Mouse (Mus musculus) midbrain, embryonic 12.5 days (tissue): ENCODE results near the gene Rps15a. TPM values are rescaled to one million over a fixed set of nuclear protein-coding genes. Genes with fewer than 3 reads are reported as not detected.

Experiments
- ATAC-seq: fragments of 200-750 bp; cut with Nextera tagmentation; 2 replicates; pipeline ENCODE4 v1.8.0; 2017; ENCODE audit warnings: low read depth, moderate TSS enrichment, moderate library complexity; ENCODE audit not compliant: low FRiP score
- H3K27ac ChIP-seq: fragments of 300-500 bp; sonication (generic); replicated peaks from 2 replicates; pipeline ENCODE4 v1.5.1; 2016; ENCODE audit warnings: mild to moderate bottlenecking
- H3K27me3 ChIP-seq: fragments of 300-500 bp; sonication (generic); 2 replicates; pipeline ENCODE4 v1.6.1; 2016; ENCODE audit warnings: mild to moderate bottlenecking
- H3K36me3 ChIP-seq: fragments of 300-500 bp; sonication (generic); 2 replicates; pipeline ENCODE4 v1.6.1; 2016
- H3K4me1 ChIP-seq: fragments of 300-500 bp; sonication (generic); 2 replicates; pipeline ENCODE4 v1.6.1; 2016
- H3K4me2 ChIP-seq: fragments of 300-500 bp; sonication (generic); replicated peaks from 2 replicates; pipeline ENCODE4 v1.6.1; 2016; ENCODE audit warnings: mild to moderate bottlenecking, moderate library complexity
- H3K4me3 ChIP-seq: fragments of 300-500 bp; sonication (generic); 2 replicates; pipeline ENCODE4 v1.5.1; 2016; ENCODE audit warnings: mild to moderate bottlenecking
- H3K9ac ChIP-seq: fragments of 300-500 bp; sonication (generic); replicated peaks from 2 replicates; pipeline ENCODE4 v1.6.1; 2016; ENCODE audit warnings: mild to moderate bottlenecking, moderate library complexity
- H3K9me3 ChIP-seq: fragments of 300-500 bp; sonication (generic); 2 replicates; pipeline ENCODE4 v1.6.1; 2016; ENCODE audit warnings: mild to moderate bottlenecking
- WGBS: fragments of 180-500 bp; shearing (Covaris S2); methylation state at CpG from one replicate; pipeline ENCODE4 v1.1.7; 2016; 5-methylcytosine and 5-hydroxymethylcytosine counted together
- polyA plus RNA-seq: library from polyadenylated mRNA; unstranded; fragments of >200 nt; fragmentation: Nextera tagmentation; extraction: Ambion mirVana; gene quantifications from 2 replicates; pipeline ENCODE4 v1.2.1, GENCODE M21; 2016

The Rps15a gene
- 523 and 525 TPM in 2 replicates for polyA plus RNA-seq

DNA sequence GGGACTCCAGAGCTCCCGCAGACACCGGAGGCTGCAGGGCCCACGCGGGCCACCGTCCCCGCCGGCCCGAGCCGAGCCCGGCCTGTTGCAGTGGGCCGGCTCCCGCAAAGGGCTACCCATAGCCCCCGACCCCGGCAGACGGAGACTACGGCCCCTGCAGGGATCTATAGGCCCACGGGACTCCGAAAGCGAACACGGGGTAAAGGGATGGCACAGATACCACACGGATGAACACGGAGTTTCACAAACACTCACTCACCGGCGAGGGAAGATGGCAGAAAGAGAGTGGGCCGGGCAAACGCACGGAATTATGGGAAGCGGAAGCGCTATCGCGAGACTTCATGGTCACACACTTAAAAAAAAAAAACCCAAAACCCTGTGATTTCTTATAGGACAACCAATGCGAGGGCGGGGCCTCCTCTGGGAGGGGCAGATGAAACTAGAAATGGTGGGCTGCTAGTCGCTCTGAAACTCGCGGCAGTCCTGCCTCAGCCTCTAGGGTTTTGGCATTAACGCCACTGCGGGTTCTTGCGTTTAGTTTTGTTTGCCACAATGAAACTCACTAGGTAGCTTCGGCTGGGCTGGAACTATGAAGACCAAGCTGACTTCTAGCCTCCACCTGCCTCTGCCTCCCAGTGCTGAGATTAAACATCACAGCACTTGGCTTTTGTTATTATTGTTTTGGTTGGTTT is at the start of gene Rps15a:
TSS of gene Rps15a (minus strand) at position 312 of the 692 bp plus-strand sequence.
- no peaks in the 10 kb centered on the region for H3K27me3 ChIP-seq
- H3K4me1 ChIP-seq, result peaks cover 46% of the 10 kb centered on the region
- peak within 1 kb of the TSS; percentile 94 for H3K4me3 ChIP-seq
- peaks cover 66% of the 10 kb centered on the region for H3K36me3 ChIP-seq
- peak within 1 kb of the TSS; percentile 96 for H3K9ac ChIP-seq
- H3K9me3 ChIP-seq, result no peaks in the 10 kb centered on the region
- ATAC-seq, result peak; percentile 86
- H3K4me2 ChIP-seq, result peak within 1 kb of the TSS; percentile 92
- peak within 1 kb of the TSS; percentile 84 for H3K27ac ChIP-seq
- WGBS, result under 1% methylated on average over 40 of the region's 40 CpGs

DNA sequence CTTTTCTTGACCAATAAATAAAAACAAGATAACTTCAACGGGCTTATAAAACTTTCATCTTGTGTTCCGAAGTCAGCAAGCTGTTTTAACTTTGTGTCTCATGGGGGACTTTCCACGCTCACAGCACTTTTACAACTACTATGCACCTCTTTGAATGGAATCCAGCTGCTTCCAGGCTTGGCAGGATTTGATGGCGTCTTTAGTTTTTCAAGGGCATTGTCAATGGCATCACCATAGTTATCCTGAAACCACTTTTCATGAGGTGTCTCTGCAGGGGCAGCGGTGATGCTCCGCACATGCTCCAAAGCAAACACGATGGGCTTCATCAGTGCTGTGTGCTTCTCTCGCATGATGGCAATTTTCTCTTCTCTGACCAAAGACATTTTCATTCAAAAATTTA is 47.0 kb upstream of the Rps15a start:
- H3K4me2 ChIP-seq, result no peak overlapping the region
- no peaks in the 10 kb centered on the region for H3K9me3 ChIP-seq
- 95% methylated on average over 8 of the region's 8 CpGs for WGBS
- no peaks in the 10 kb centered on the region for H3K27me3 ChIP-seq
- H3K36me3 ChIP-seq, result peaks cover 46% of the 10 kb centered on the region
- H3K4me1 ChIP-seq, result no peaks in the 10 kb centered on the region
- H3K4me3 ChIP-seq, result no peak overlapping the region
- H3K27ac ChIP-seq, result no peak overlapping the region
- no peak overlapping the region for H3K9ac ChIP-seq
- ATAC-seq, result no peak

DNA sequence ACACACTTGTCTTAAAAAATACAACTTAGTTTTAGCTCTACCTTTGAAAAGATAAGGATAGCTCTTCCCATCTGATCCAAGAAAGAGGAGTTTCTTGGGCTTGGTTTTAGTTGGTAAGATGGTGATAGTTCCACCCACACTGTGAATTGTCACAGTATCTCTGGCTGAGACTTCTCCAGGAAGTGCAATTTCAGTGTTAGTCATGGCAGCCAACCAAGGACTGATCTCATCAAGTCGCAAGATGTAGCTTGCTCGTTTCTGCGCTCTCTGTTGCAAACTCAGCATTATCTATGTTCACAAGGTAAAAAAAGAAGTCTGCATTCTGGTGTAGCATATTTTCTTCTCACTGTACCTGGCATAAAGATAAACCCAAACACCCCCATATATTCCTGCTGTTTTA is 44.1 kb upstream of the Rps15a start:
- Histone ChIP-seq H3K4me3 (no peak overlapping the region), H3K36me3 (peaks cover 48% of the 10 kb centered on the region), H3K9ac (no peak overlapping the region), H3K27me3 (no peaks in the 10 kb centered on the region), H3K4me1 (no peaks in the 10 kb centered on the region), H3K4me2 (no peak overlapping the region), H3K9me3 (no peaks in the 10 kb centered on the region), H3K27ac (no peak overlapping the region)
- no peak for ATAC-seq
- 97% methylated on average over 3 of the region's 3 CpGs for WGBS

GRCm38 (mm10) chr7:118156461-118156860 is 40.5 kb upstream of the Rps15a start:
- H3K9me3 ChIP-seq, result no peaks in the 10 kb centered on the region
- WGBS, result 96% methylated on average over 7 of the region's 7 CpGs
- H3K4me3 ChIP-seq, result no peak overlapping the region
- H3K9ac ChIP-seq, result no peak overlapping the region
- H3K27me3 ChIP-seq, result no peaks in the 10 kb centered on the region
- no peaks in the 10 kb centered on the region for H3K4me1 ChIP-seq
- H3K27ac ChIP-seq, result no peak overlapping the region
- no peak overlapping the region for H3K4me2 ChIP-seq
- H3K36me3 ChIP-seq, result peaks cover 74% of the 10 kb centered on the region
- no peak for ATAC-seq

GRCm38 (mm10) chr7:118154150-118154549 is 38.2 kb upstream of the Rps15a start:
- Histone ChIP-seq H3K4me2 (no peak overlapping the region), H3K27ac (no peak overlapping the region), H3K9ac (no peak overlapping the region), H3K4me3 (no peak overlapping the region), H3K9me3 (no peaks in the 10 kb centered on the region), H3K4me1 (no peaks in the 10 kb centered on the region), H3K27me3 (no peaks in the 10 kb centered on the region), H3K36me3 (peaks cover 73% of the 10 kb centered on the region)
- 95% methylated on average over 6 of the region's 6 CpGs for WGBS
- ATAC-seq, result no peak

- Histone ChIP-seq H3K4me1 (no peaks in the 10 kb centered on the region), H3K27ac (no peak overlapping the region), H3K4me2 (no peak overlapping the region), H3K9me3 (no peaks in the 10 kb centered on the region), H3K9ac (no peak overlapping the region), H3K4me3 (no peak overlapping the region), H3K36me3 (peaks cover 67% of the 10 kb centered on the region), H3K27me3 (no peaks in the 10 kb centered on the region)
- no peak for ATAC-seq
- WGBS, result 75% methylated on average over 3 of the region's 3 CpGs
Measured at GRCm38 (mm10) chr7:118143602-118144001, 27.6 kb upstream of the Rps15a start.

DNA sequence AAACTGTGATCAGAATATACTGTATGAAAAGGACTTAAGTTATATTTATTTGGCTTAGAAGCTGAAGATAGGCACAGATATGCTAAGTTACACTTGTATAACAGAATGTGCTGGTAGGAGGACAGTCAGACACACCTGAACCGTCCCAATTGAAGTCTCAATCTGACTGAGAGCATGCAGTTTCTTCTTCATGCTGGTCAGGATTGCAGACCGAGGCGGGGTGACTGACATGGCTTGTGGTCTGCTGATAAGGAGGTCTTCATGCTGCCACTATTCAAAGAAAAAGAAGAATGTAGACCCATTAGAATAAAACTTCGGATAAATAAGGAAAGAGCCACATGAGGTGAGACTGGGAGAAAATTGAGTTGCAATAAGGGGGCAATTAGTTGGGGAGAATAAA is 27.1 kb upstream of the Rps15a start:
- Histone ChIP-seq H3K27me3 (no peaks in the 10 kb centered on the region), H3K4me3 (no peak overlapping the region), H3K9me3 (no peaks in the 10 kb centered on the region), H3K9ac (no peak overlapping the region), H3K4me2 (no peak overlapping the region), H3K4me1 (no peaks in the 10 kb centered on the region), H3K27ac (no peak overlapping the region), H3K36me3 (peaks cover 62% of the 10 kb centered on the region)
- ATAC-seq, result no peak
- 93% methylated on average over 4 of the region's 4 CpGs for WGBS

- ATAC-seq, result no peak
- 92% methylated on average over 7 of the region's 7 CpGs for WGBS
- no peak overlapping the region for H3K4me3 ChIP-seq
- no peak overlapping the region for H3K9ac ChIP-seq
- no peaks in the 10 kb centered on the region for H3K9me3 ChIP-seq
- no peak overlapping the region for H3K4me2 ChIP-seq
- H3K4me1 ChIP-seq, result no peaks in the 10 kb centered on the region
- no peaks in the 10 kb centered on the region for H3K27me3 ChIP-seq
- peaks cover 72% of the 10 kb centered on the region for H3K36me3 ChIP-seq
- no peak overlapping the region for H3K27ac ChIP-seq
Measured at GRCm38 (mm10) chr7:118141271-118141670, 25.3 kb upstream of the Rps15a start.

GRCm38 (mm10) chr7:118135128-118135527 is 19.1 kb upstream of the Rps15a start:
- H3K27ac ChIP-seq, result no peak overlapping the region
- no peak overlapping the region for H3K4me2 ChIP-seq
- H3K36me3 ChIP-seq, result peaks cover 47% of the 10 kb centered on the region
- no peak overlapping the region for H3K4me3 ChIP-seq
- peaks cover 2% of the 10 kb centered on the region; the same call in 1 of the 2 replicates for H3K4me1 ChIP-seq
- WGBS, result 79% methylated on average over 11 of the region's 11 CpGs
- H3K9ac ChIP-seq, result no peak overlapping the region
- no peaks in the 10 kb centered on the region for H3K27me3 ChIP-seq
- no peak for ATAC-seq
- no peaks in the 10 kb centered on the region for H3K9me3 ChIP-seq

- 2% methylated on average over 39 of the region's 39 CpGs for WGBS
- ATAC-seq, result peak; percentile 98
Measured at GRCm38 (mm10) chr7:118129430-118130041, 13.5 kb upstream of the Rps15a start, which contains the start of gene Arl6ip1. TSS of gene Arl6ip1 (minus strand) at chr7:118129662.

DNA sequence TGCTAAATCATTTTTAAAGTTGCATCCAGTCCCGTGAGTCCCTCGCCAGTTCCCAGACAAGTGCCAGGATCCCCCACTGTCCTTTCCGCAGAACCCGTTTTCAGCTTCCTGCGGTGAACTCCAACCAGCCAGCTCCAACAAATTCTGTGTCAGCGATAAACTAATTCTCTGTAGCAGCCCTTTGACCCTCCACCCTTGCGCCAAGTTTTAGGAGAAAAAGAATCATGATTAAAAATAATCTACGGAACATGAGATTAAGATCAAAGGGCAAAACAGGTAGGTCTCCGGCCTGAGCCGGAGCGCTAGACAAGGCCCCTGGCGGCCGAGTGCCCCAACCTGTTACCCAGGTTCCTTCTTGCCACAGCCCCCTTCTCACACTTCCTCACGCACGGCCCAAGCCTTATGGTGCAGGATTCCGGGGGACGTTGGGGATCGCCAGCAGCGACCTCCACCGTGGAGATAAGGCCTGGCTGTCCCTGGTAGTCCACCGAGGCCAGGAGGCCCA is 13.0 kb upstream of the Rps15a start:
- H3K9me3 ChIP-seq, result no peaks in the 10 kb centered on the region

More at GRCm38 (mm10) chr7:118129430-118130041, 13.5 kb upstream of the Rps15a start, which contains the start of gene Arl6ip1:
- peak within 1 kb of the TSS; percentile 86 for H3K4me3 ChIP-seq
- H3K9me3 ChIP-seq, result no peaks in the 10 kb centered on the region
- H3K4me1 ChIP-seq, result peaks cover 27% of the 10 kb centered on the region
- H3K9ac ChIP-seq, result peak within 1 kb of the TSS; percentile 82
- H3K27ac ChIP-seq, result peak within 1 kb of the TSS; percentile 90
- H3K36me3 ChIP-seq, result peaks cover 14% of the 10 kb centered on the region
- H3K27me3 ChIP-seq, result no peaks in the 10 kb centered on the region
- peak within 1 kb of the TSS; percentile 76 for H3K4me2 ChIP-seq

DNA sequence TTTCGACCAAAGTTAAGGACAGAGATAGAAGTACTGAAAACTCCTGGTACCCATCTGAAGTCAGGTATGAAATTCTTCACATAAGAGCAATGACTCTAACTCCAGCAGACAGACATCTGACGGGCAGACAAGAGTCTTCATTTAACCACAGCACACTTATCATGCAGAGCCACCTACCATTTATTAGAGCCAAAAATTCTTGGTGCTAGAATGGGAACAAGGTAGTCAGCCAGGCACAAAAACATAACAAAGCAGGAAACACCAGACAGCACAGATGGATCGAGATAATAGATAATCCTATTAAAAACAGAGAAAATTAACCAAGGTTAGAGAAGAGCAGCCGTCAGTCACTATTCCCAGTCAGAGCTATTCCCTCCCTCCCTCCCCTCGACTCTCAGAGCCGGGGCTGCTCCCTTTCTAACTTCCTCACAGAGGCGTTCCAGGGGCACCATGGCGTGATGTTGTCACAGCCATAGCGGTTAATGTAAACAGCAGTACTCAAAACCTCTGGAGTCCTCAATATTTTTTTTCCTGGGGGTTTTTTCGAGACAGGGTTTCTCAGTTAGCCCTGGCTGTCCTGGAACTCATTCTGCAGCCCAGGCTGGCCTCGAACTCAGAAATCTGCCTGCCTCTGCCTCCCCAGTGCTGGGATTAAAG is 10.4 kb upstream of the Rps15a start:
- Histone ChIP-seq H3K9ac (peak overlapping the region; percentile 20; the same call in 1 of the 2 replicates), H3K27ac (no peak overlapping the region), H3K9me3 (no peaks in the 10 kb centered on the region), H3K4me2 (peak overlapping the region; percentile 76), H3K4me1 (peaks cover 27% of the 10 kb centered on the region), H3K4me3 (no peak overlapping the region), H3K36me3 (peaks cover 42% of the 10 kb centered on the region), H3K27me3 (no peaks in the 10 kb centered on the region)
- no peak for ATAC-seq
- WGBS, result 68% methylated on average over 11 of the region's 11 CpGs

More for the DNA sequence above, 13.0 kb upstream of the Rps15a start:
- Histone ChIP-seq H3K4me2 (peak overlapping the region; percentile 76), H3K9ac (peak overlapping the region; percentile 82), H3K27me3 (no peaks in the 10 kb centered on the region), H3K4me1 (peaks cover 27% of the 10 kb centered on the region), H3K27ac (peak overlapping the region; percentile 90), H3K36me3 (peaks cover 19% of the 10 kb centered on the region), H3K4me3 (peak overlapping the region; percentile 86)
- peak; percentile 71 for ATAC-seq
- WGBS, result 0% methylated on average over 21 of the region's 21 CpGs
